Mouse (Mus musculus) limb, embryonic 11.5 days (tissue): ENCODE data around the gene Prdm1. TPM values are rescaled to one million over a fixed set of nuclear protein-coding genes. Genes with fewer than 3 reads are reported as not detected.

Experiments
- ATAC-seq: fragments of 200-750 bp; cut with Nextera tagmentation; 2 replicates; pipeline ENCODE4 v1.8.0; 2017; ENCODE audit warnings: low read depth; ENCODE audit not compliant: insufficient number of reproducible peaks, low FRiP score, low TSS enrichment
- DNase-seq: peaks from one replicate; pipeline ENCODE4 v3.0.0-alpha.2; 2015; ENCODE audit warnings: low spot score
- H3K27ac ChIP-seq: fragments of 300-500 bp; sonication (generic); replicated peaks from 2 replicates; pipeline ENCODE4 v1.5.1; 2014; ENCODE audit warnings: low read depth, mild to moderate bottlenecking, low read length
- H3K27me3 ChIP-seq: fragments of 300-500 bp; sonication (generic); 2 replicates; pipeline ENCODE4 v1.6.1; 2014; ENCODE audit warnings: mild to moderate bottlenecking, low read length, mixed read lengths; ENCODE audit not compliant: control insufficient read depth, insufficient read depth
- H3K36me3 ChIP-seq: fragments of 300-500 bp; sonication (generic); 2 replicates; pipeline ENCODE4 v1.6.1; 2014; ENCODE audit warnings: mild to moderate bottlenecking, low read length, moderate library complexity, mixed read lengths; ENCODE audit not compliant: control insufficient read depth, insufficient read depth
- H3K4me1 ChIP-seq: fragments of 300-500 bp; sonication (generic); 2 replicates; pipeline ENCODE4 v1.6.1; 2014; ENCODE audit warnings: low read length, mixed read lengths; ENCODE audit not compliant: control insufficient read depth, insufficient read depth
- H3K4me2 ChIP-seq: fragments of 300-500 bp; sonication (generic); 2 replicates; pipeline ENCODE4 v1.6.1; 2014; ENCODE audit warnings: low read depth, mild to moderate bottlenecking, moderate library complexity; ENCODE audit not compliant: severe bottlenecking
- H3K4me3 ChIP-seq: fragments of 300-500 bp; sonication (generic); 2 replicates; pipeline ENCODE4 v1.5.1; 2014; ENCODE audit warnings: low read depth, low read length
- H3K9ac ChIP-seq: fragments of 300-500 bp; sonication (generic); 2 replicates; pipeline ENCODE4 v1.6.1; 2014; ENCODE audit warnings: mild to moderate bottlenecking, low read length
- H3K9me3 ChIP-seq: fragments of 300-500 bp; sonication (generic); 2 replicates; pipeline ENCODE4 v1.6.1; 2016; ENCODE audit warnings: low read length; ENCODE audit not compliant: control insufficient read depth
- WGBS: fragments of 180-500 bp; shearing (Covaris S2); extraction: QIAGEN DNeasy Blood & Tissue Kit; methylation state at CpG from one replicate; pipeline ENCODE4 v1.1.7; 2014; 5-methylcytosine and 5-hydroxymethylcytosine counted together
- polyA plus RNA-seq: library from polyadenylated mRNA; unstranded; fragments of >200 nt; fragmentation: Nextera tagmentation; extraction: Ambion mirVana; gene quantifications from 2 replicates; pipeline ENCODE4 v1.2.1, GENCODE M21; 2014

Prdm1 gene
- polyA plus RNA-seq, 1 experiment from 2014 or later, result 3.6 TPM

DNA sequence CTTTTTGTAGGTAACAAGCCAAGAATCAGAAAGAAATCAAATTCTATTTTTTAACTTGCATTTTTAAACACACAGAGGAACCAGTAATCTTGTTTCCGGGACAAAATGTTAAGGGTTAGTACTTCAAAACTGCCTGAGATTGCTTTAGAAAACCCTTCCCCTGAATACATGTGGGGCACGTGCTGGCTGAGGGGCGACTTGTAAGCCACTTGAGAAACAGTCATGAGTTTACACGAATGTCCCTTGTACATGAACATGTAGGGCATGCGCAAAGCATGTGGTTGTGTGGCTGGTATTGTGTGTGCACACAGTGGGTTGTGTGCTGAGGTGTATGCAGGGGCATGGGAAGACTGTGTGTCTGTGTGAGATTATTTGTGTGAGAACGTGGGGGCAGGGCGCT, 19.7 kb downstream of the Prdm1 start:
- H3K36me3 ChIP-seq, result no peaks in the 10 kb centered on the region
- no peak overlapping the region for H3K27ac ChIP-seq
- no peak overlapping the region for H3K4me2 ChIP-seq
- peaks cover 4% of the 10 kb centered on the region; the same call in 1 of the 2 replicates for H3K4me1 ChIP-seq
- WGBS, result 91% methylated on average over 7 of the region's 7 CpGs
- H3K9me3 ChIP-seq, result no peaks in the 10 kb centered on the region
- no peaks in the 10 kb centered on the region for H3K27me3 ChIP-seq
- DNase-seq (no peak), ATAC-seq (no peak)
- H3K4me3 ChIP-seq, result no peak overlapping the region
- H3K9ac ChIP-seq, result no peak overlapping the region

DNA sequence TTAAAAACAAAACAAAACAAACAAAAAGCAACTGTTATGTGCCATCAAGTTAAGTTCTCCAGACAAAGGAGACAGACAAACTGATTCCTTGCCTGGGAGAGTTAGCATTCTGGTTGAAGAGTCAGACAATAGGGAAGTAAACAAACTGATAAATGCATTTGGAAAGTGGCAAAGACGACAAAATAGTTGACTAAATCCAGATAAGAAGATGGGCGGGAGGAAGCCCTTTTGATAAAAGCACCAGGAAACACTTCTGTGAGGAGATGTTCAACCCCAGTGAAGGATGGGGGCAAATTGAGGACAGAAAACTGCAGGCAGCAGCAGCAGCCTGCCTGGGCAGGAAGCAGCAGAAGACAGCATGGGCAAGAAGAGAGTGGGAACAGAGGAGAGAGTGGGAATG, 20.3 kb downstream of the Prdm1 start:
- Histone ChIP-seq H3K27ac (no peak overlapping the region), H3K9me3 (no peaks in the 10 kb centered on the region), H3K4me2 (no peak overlapping the region), H3K9ac (no peak overlapping the region), H3K36me3 (no peaks in the 10 kb centered on the region), H3K4me1 (peaks cover 4% of the 10 kb centered on the region; the same call in 1 of the 2 replicates), H3K27me3 (no peaks in the 10 kb centered on the region), H3K4me3 (no peak overlapping the region)
- DNase-seq (no peak), ATAC-seq (no peak)
- WGBS, result 38% methylated on average over 2 of the region's 2 CpGs

- DNase-seq (no peak), ATAC-seq (no peak)
- no peak overlapping the region for H3K4me2 ChIP-seq
- peaks cover 6% of the 10 kb centered on the region for H3K4me1 ChIP-seq
- no peaks in the 10 kb centered on the region for H3K27me3 ChIP-seq
- WGBS, result 85% methylated on average over 13 of the region's 13 CpGs
- H3K9ac ChIP-seq, result no peak overlapping the region
- no peaks in the 10 kb centered on the region for H3K36me3 ChIP-seq
- H3K27ac ChIP-seq, result no peak overlapping the region
- no peak overlapping the region for H3K4me3 ChIP-seq
- no peaks in the 10 kb centered on the region for H3K9me3 ChIP-seq
Observed at GRCm38 (mm10) chr10:44502891-44503290, 25.4 kb downstream of the Prdm1 start.

- Histone ChIP-seq H3K36me3 (no peaks in the 10 kb centered on the region), H3K27me3 (no peaks in the 10 kb centered on the region), H3K4me2 (peak overlapping the region; percentile 5; the same call in 1 of the 2 replicates), H3K9me3 (no peaks in the 10 kb centered on the region), H3K4me3 (0 out of 2 replicates have a peak overlapping the region, but pooled peaks have one; percentile 0), H3K4me1 (peaks cover 2% of the 10 kb centered on the region; the same call in 1 of the 2 replicates), H3K9ac (no peak overlapping the region), H3K27ac (no peak overlapping the region)
- ATAC-seq (peak; percentile 57; the same call in 1 of the 2 replicates), DNase-seq (peak; percentile 65)
- 13% methylated on average over 15 of the region's 15 CpGs for WGBS
Observed at GRCm38 (mm10) chr10:44499897-44500519, 28.3 kb downstream of the Prdm1 start.

DNA sequence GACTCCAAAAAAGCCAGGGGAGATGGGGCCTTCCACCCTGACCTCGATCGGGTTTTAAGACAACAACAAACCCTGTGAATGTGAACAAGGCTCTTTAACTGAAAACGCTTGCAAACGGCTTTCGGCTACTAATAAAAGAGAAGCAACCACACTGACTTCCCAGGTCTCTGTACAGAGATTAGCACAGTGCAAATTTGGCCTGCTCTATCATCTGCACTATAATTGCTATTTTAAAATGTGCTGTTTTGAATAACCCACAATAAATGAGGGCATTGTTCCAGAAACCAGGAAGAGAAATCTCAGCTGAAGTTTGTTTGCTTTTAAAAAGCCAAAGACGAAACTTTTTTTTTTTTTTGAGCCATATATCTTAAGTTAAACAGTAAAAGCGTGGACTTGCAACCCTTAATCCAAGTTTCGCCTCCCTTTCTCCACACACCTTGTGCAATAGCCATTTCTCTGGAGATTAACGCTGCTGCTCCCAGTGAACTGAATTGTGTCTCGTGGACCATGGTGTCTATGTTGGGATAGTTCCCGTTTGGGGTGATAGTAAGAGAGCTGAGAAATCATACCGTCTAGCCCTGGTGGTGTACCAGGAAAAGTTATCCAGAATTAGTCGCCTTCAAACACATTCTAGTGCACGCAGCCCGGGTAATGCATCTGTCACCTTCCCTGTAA, 34.3 kb downstream of the Prdm1 start:
- 56% methylated on average over 15 of the region's 15 CpGs for WGBS
- Histone ChIP-seq H3K9me3 (no peaks in the 10 kb centered on the region), H3K36me3 (no peaks in the 10 kb centered on the region), H3K4me3 (no peak overlapping the region), H3K9ac (no peak overlapping the region), H3K4me2 (no peak overlapping the region), H3K4me1 (0 out of 2 replicates have a peak, but pooled peaks cover 2% of the 10 kb centered on the region), H3K27me3 (no peaks in the 10 kb centered on the region), H3K27ac (no peak overlapping the region)
- DNase-seq (no peak), ATAC-seq (no peak)

DNA sequence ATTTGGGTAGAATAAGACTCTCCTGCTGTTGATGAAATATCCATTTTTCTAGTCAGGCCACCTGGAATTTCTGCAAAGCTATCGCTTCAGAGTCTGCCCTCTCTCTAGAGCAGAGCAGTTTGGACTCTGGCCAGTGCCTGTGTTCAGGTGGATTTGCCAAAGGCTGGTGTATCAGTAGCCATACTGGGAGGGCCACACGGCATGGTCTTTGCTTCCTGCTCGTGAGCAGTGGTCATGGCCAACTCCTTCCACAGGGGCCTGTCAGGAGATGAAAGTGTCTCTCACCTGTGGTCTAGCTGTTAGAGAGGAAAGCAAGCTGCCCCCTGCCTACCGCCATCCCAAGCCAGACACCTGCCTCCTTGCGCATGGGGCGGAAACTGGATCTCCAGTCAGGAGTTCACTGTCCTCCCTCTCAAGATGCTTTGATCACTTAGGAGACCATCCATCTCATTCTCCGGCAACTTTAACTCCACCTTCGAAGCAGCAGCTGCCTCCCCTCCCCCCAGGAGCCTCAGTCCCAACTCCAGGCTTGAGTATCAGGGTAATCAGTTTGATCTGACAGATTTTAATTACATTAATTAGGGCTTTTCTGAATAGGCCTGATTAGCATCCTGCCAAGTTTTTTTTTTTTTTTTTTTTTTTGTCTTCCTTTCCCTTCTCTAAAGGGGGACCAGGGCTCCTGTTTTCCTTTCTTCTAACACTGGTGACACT, 35.3 kb downstream of the Prdm1 start:
- Histone ChIP-seq H3K4me3 (no peak overlapping the region), H3K9me3 (no peaks in the 10 kb centered on the region), H3K4me1 (0 out of 2 replicates have a peak, but pooled peaks cover 2% of the 10 kb centered on the region), H3K36me3 (no peaks in the 10 kb centered on the region), H3K27ac (no peak overlapping the region), H3K4me2 (no peak overlapping the region), H3K27me3 (no peaks in the 10 kb centered on the region), H3K9ac (no peak overlapping the region)
- WGBS, result 28% methylated on average over 8 of the region's 8 CpGs
- ATAC-seq, result no peak
- no peak for DNase-seq

- H3K4me3 ChIP-seq, result no peak overlapping the region
- H3K4me2 ChIP-seq, result no peak overlapping the region
- DNase-seq, result peak; percentile 46
- no peaks in the 10 kb centered on the region for H3K9me3 ChIP-seq
- 0 out of 2 replicates have a peak, but pooled peaks cover 2% of the 10 kb centered on the region for H3K4me1 ChIP-seq
- H3K27ac ChIP-seq, result no peak overlapping the region
- no peaks in the 10 kb centered on the region for H3K36me3 ChIP-seq
- no peak overlapping the region for H3K9ac ChIP-seq
- no peaks in the 10 kb centered on the region for H3K27me3 ChIP-seq
- WGBS, result 33% methylated on average over 5 of the region's 5 CpGs
- no peak for ATAC-seq
Observed at GRCm38 (mm10) chr10:44490899-44491422, 37.3 kb downstream of the Prdm1 start.

DNA sequence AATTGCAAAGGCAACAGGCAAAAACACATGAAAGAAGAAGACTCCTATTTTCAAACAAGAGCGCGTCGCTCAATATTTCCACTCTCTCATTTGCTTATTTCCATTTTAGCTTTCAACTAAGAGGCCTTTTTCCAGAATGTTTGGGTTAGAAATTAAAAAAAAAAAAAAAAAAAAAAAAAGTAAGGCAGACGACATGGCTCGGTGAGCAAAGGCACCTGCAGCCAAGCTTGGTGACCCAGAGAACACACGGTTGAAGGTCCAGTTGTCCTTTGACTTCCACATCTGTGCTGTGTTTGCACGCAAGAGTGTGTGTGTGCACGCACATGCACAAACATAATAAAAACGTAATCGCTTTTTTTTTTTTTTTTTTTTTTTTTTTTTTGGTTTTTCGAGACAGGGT, 41.2 kb downstream of the Prdm1 start:
- no peak overlapping the region for H3K4me3 ChIP-seq
- H3K9me3 ChIP-seq, result no peaks in the 10 kb centered on the region
- no peak overlapping the region for H3K27ac ChIP-seq
- H3K4me1 ChIP-seq, result 0 out of 2 replicates have a peak, but pooled peaks cover 4% of the 10 kb centered on the region
- no peak for ATAC-seq
- H3K4me2 ChIP-seq, result no peak overlapping the region
- no peaks in the 10 kb centered on the region for H3K36me3 ChIP-seq
- no peak overlapping the region for H3K9ac ChIP-seq
- H3K27me3 ChIP-seq, result no peaks in the 10 kb centered on the region
- DNase-seq, result no peak
- WGBS, result 91% methylated on average over 10 of the region's 11 CpGs
